Mouse (Mus musculus): ENCODE measurements around the gene 2200002D01Rik. TPM values are rescaled to one million over a fixed set of nuclear protein-coding genes. Genes with fewer than 3 reads are reported as not detected.

Gene 2200002D01Rik
- polyA plus RNA-seq (2017; shearing (Covaris generic)) = 1 to 10 TPM; 2.7 to 3.6 TPM

DNA sequence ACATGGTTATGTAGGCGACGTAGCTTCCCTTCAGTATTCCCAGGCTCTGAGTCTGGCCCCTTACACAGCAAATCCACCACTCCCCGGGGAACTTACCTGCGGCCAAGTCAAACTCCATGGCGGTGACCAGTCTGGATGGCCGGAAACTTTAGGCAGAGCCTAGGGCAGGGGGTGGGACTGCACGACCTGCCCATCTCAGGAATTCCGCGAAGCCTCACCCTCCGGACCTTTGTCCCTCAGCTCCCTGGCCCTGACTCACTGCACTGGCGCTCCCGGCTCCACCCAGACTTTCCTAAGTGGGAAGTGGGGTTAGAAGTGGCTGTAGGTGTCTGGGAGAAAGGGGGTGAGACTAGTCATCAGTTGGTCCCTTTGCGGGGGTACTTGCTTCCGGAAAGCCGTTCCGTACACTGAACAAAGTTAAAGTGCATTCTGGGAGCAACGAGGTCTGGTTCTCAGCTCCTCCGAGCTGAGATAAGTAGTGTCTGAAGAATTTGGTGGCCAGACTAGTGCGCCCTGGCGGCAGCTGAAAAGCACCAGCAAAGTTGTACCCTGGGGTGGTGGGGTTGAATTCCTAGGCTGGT lies at the start of gene 2200002D01Rik:
TSS of gene 2200002D01Rik (minus strand) at position 206 of the 581 bp plus-strand sequence.
- ATAC-seq = peak; percentile 28

DNA sequence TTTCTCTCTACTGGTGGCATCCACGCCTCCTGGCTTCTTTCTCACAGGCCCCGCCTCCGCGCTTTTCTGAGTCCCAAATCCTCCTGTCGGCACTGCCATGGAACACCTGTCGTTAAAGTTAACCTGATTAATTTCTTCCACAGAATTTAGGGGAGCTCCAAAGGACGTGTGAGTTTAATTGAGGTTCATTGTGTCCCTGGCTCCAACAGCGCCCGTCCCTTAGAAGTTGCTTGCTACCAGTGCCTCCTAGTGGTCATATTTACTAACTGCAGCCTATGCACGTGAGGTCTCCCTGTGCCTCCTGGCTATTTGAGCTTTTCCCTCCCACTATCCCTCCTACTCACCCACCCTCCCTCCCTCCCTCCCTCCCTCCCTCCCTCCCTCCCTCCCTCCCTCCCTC lies 48.7 kb upstream of the 2200002D01Rik start:
- ATAC-seq = no peak

DNA sequence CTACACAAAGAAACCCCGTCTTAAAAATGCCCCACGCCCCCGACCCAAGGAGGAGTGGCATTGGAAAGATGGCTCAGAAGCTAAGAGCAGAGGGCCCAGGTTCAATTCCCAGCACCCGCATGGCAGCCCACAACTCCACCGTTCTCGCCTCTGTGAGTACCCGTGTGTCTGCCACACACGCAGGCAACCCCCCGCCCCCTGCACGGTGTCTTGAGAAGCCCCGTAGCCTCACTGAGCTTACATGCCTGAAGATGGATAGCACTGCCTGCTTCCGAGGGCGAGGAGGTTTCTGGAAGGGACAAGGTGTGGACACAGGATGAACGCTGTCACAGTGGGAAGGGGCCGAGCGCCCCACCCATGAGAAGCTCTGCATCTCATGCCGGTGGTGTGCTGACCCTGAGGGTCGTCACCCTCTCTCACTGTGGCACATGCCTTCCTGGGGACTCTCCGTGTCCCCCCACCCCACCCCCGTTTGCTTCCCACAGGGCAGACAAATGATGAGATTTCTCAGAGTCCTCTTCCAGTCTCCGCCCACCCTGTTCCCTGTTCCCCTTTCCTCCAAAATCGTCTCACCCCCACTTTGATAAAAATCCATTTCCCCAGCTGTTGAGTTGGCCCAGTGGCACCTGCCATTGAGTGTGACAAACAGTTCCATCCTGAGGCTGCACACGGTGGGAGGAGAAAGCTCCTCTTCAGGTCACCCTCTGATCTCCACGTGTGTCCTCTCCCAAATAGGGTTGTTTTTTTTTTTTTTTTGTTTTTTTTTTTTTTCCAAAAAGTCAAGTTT lies 47.8 kb upstream of the 2200002D01Rik start:
- ATAC-seq = no peak

DNA sequence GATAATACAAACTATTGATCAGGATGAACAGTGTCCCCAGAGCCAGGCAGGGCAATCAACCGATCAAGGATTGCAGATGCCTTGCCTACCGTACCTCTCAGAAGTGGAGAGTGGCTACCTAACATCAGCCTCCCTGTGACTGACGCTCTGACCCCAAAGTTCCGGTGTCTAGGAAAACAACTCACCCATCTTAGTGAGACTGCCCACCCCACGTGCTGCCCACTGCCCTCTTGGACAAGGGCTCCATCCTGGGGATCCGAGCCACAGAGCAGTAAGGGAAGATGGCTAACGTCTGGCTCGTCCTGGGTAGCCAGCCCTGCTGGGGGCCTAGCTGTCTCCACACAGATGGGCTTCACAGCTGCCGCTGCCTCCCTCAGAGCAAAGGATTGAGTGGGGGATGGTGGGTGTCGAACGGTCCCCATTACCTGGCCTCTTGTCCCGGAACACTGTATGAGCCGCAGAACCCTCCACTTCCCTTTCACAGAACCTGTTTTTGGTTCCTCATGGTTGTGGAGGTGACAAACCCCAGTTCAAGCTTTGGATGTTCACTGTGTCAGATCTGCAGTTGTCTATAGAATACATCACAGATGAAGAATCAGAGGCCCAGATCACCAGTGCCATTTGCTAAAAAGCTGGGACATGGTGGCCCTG lies 46.0 kb upstream of the 2200002D01Rik start:
- ATAC-seq = no peak

DNA sequence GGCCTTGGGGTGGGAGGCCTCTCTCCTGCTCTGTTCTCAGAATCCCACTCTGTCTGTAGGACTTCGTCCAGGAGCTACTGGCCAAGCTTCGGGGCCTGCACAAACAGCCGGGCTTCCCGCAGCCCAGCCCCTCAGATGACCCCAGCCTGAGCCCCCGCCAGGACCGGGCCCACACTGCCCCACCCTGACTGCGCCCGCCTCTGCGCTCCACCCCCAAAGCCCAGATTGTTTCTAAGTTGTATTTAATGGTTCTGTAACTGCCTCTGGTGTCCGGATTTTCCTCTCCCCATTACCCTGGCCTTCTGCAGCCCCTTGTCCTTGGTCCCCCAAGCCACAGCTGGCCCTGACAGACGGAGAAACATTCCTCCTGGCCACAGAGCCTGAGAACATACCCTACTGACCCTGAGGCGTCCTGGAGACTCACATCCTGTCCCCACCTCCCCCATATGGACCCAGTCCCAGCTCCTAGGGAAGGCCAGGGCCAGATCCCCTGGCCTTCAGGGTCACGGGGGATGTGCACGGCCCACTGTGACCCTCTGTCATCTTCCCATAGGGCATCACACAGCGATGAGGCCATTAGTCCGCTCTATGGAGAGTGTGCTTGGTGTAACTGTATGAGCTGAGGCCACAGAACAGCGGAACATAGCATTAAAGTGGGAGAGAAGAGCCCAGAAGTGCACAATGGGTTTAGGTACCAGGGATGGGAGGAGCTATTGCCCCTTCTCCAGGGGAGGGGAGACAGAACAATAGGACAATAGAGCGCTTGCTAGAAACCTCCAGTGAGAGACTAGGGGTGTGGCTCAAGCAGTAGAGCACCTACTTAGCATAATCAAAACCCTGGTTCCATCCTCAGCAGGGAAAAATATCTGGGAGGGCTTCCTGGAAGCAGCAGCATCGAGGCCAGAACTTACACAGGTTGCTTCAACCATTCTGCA lies 45.1 kb upstream of the 2200002D01Rik start:
- no peak for ATAC-seq

DNA sequence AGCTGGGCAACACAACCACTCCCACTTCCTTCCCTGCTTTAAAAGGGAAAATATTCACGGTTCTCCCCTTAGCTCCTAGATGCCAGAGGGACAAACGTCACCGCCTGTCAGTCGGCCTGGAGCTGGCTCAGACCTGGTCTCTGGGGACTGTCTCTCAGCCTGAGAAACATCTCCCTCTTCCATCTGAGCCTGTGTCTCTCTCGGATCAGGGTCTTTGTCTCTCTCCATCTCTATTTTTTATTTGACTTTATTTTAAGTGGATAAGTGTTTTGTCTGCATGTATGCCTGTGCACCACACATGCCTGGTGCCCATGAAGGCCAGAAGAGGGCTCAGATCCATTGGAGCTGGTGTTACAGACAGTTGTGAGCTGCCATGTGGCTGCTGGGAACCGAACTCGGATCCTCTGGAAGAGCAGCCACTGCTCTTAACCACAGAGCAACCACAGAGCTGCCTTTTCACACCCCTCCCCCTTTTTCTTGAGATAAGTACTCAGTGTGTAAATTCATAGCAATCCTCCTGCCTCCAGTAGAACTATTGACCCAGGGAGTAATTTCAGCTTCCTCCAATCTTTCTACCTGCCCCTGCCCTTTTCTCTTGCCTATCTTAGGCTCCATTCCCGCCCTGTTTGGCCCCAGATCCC lies 44.3 kb upstream of the 2200002D01Rik start:
- ATAC-seq = no peak

DNA sequence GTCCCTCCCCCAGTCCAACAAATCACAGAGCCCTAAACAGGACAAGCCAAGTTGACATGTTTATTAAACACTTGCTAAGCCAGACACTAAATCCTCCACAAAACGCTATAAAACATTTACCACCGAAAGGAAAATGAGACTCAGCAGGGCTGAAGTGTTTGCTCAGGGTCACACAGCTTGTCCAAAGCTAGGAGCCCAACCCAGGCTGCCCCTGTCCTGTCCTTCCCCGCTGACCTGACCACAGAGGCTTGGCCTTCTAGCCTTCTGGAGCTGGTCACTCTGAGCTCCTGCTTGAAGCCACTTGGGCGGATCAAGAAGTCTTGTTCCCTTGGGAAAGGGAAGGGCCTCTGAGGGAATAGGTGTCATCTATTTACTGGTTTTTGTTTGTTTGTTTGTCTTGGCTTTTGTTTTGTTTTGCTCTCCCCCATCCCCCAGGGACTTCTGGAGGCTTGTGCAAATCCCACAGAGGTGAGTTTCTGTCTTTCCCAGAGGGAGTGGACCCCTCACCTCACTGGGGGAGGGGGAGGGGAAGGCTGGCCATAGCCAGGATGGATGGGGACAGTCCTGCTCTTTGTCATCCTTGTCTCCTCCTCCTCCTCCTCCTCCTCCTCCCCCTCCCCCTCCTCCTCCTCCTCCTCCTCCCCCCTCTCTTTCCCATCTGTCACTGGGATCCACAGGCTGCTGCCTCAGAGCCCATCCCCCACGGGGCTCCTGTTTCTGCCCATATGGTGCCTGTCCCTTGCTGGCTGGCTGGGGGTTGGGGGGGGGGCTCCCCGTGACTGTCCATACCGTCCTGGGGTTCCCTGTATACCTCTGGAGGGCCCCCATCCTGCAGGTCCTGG lies 43.6 kb upstream of the 2200002D01Rik start:
- ATAC-seq = no peak

DNA sequence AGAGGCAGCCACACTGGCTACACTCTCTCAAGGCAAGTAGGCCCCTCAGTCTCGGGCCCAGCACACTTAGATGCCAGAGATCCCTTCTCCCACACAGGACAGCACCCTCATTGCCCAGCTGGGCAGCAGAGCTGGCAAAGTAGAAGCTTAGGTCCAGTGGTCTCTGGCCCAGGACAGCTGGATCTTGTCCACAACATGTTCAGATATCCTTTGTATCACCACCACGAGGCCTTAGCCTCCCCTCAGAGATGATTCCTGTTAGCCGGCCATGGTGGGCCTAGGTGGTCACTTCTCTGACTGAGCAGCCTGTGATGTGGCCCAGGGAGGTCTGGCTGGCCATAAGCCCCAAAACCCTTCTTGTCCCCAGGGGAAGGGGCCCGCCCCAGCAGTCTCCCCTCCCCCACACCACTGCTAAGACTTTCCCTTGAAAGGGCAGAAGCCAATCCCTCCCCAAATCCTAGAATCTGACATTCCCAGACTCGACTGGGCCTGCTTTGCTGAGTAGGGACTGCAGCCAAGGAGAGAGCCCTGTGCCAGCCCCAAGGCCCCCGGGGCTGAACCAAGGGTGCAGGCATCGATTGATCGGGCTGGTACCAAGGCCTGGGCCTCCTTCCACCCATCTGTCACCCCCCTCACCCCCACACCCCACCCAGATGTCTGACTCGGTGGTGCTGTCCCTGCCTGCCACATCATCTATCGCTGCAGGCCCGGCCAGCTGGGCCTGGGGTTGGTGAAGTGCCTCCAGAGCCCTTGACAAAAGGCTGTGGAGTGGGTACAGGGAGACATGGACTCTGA lies 42.6 kb upstream of the 2200002D01Rik start:
- no peak for ATAC-seq

DNA sequence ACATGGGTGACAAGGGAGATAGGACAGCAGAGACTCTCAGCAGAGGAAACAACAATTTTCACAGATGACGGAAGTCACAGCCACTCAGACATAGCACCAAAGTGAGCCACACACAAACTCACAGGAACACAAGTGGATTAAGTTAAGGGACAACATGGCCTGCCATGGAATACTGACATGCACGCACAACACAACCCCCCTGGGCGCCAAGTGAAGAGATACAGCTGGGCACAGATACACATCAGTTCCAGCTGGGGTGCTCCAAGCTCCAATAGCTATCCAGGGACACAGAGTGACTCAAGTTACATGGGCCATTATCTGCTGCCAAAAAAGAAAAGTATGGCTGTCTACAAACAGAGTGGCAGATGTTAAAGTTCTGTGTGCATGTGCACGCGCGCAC lies 41.6 kb upstream of the 2200002D01Rik start:
- no peak for ATAC-seq

DNA sequence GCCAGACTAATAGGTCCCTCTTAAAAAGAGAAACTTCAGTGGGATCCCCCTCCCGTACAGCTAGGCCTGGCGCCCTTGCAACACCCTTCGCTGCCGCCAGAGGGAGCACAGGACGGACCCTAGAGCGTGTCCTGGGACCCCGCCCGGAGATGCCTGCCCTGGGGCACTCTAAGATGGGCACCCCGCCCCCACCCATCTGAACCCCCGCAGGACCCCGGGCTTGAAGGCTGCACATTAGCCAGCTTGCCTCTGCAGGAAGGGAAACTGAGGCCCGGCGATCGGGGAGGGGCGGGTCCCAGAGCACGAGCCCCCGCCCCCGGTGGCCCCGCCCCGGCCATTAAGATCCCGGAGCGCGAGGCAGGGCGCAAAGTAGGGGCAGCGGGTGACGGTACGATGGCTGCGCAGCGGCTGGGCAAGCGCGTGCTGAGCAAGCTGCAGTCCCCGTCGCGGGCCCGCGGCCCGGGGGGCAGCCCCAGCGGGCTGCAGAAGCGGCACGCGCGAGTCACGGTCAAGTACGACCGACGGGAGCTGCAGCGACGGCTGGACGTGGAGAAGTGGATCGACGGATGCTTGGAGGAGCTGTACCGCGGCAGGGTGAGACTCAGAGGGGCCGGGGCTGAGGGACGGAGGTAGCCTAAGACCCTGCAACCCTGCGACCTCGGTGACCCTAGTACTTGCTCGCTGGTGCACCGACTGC lies 40.8 kb upstream of the 2200002D01Rik start, which contains the start of gene Ppp1r14a:
TSS of gene Ppp1r14a (plus strand) at position 367 of the 697 bp plus-strand sequence.
- no peak for ATAC-seq

DNA sequence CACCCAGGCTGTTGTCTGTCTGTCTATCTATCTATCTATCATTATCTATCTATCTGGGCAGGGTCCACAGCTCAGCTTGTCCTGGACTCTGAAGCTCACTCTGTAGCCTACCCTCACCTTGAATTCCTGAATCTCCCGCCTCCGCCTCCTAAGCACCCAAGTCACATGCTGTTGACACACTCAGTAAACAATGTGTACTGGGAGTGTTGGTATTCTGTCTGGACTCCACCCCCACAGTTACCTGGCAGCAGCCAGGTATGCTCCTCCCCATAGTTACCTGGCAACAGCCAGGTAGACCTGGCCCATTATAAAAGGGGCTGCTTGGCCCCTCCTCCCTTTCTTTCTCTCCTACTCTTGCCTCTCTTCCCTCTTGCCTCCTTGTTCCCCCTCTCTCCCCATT lies 39.8 kb upstream of the 2200002D01Rik start:
- ATAC-seq = no peak

DNA sequence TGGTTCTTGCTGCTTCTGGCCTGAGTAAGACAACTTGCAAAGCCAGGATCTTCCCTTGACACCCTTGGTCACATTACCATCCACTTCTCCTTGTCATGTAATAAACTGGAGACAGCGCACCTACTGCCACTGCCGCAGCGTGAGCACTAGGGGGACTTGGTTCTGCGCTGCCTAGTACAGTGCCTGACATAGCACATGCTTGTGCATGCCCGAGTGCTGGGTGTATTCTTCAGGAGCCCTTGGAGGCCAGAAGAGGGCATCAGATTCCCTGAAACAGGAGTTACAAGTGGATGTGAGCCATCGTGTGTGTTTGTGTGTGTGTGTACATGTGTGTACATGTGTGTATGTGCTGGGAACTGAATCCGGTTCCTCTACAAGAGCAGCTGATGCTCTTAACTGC lies 39.2 kb upstream of the 2200002D01Rik start:
- no peak for ATAC-seq

DNA sequence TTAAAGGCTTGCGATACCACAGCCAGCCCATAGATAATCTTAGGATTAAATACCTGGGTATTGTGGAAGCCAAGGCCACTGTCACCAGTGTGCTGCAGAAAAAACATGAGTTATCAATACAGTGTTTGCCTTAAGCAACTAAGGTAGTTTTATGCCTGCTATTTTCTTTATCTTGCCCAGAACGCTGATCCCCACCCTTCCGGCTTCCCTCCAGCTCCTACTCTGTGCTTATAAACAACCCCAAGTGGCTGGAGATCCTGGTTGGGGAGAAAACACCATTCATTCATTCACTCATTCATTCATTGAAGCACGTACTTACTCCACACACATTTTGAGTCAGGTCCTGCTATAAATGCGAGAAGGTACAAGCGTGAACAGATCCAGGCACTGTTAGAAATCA lies 36.3 kb upstream of the 2200002D01Rik start:
- ATAC-seq = no peak

DNA sequence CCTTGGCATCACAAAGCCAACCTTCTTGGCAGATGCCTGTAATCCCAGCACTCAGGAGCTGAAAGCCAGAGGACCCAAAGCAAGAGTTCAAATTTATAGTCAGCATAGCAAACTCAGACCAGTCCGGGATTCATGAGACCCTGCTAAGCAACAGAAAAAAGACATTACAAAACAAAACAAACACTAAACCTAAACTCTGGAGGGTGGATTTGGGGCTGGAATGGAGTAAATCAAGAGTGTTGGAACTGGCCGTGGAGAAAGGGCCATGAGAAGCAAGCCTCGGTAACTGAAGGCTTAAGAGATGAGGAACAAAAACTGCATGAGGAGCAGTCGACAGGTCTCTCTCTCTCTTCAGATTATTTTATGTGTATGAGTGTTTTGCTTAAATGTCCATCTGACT lies 35.6 kb upstream of the 2200002D01Rik start:
- ATAC-seq = no peak

DNA sequence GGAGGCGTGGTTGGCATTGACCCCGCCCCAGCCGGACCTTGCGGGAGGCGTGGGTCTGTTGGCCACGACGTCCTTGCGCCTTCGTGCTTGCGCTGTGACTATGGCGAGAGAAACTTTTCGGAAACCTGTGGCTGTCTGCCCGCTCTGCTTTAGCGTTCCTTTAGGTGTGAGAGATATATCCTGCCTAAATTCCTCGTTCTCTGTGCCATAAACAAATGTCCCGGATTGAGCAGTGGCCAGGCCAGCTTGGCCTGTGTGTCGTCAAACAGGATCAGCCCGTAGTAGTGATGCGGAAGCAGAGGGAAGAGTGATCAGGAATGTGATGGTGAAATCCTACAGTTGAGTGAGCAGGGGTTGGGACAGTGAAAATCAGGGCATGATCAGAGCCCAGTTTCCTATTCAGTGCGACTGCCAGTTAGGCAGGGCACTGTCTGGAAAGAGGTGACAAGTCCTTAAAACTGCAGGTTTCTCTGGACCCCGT lies 33.8 kb upstream of the 2200002D01Rik start:
- ATAC-seq = no peak

DNA sequence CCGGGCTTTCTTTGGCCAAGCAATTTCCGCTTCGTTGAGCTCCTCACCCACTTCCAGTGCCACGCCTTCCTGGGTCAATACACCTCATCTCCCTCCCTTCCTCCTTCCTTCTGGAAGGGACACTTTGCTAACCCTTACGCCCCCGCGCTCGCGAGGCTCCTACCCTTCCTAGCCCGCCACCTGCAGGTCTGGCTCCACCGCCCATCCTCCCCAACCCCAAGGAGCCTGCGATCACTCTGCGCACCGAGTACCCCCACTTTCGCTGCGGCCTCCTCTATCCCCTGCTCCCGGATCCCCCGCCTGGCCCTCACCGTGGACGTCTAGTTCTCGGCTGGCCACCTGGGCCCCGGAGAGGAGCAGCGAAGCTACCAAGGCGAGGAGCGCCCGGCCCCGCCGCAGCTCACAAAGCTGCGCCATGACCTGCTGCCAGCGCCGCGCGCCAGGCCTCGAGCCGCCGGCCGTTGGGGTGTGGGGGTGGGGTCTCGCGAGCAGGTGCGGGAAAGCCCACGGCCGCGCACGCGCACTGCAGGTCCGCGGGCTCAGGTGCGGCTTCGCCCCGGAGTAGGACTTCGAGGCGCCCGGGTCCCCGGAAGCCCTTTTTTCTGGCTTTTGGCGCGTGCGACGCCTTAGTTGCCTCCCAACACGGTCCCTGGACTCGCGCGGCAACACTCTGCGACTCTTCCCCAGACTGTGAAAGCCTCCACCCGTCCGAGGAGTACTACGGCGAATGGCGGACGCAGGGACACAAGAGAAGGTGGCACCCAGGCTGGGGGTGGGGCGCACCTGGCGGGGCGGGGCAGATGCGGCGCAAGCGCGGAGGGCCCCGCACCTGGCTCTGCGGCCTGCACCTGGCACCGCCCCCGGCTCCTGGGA lies 33.2 kb upstream of the 2200002D01Rik start, which contains the start of gene Spint2:
TSS of gene Spint2 (minus strand) at position 712 of the 873 bp plus-strand sequence.
- ATAC-seq = peak; percentile 43

DNA sequence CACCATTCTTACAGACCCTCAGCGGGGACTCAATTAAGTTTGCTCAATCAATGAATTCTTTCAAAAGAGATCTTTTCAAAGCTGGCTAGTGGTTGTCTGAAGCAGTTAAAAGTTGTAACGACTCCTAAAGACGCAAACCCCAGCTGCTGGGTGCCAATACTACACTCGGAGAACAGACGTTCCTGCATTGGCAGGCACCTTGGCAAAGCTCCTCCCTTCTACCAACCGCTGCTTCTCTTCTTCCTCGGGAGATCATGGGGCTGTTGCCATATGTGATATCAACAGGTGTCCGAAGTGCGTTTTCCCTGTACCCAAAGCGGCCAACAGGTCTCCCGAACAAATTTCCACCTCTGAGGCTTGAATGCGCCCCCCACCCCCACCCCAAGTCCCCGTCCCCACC lies 32.5 kb upstream of the 2200002D01Rik start:
- ATAC-seq = no peak

DNA sequence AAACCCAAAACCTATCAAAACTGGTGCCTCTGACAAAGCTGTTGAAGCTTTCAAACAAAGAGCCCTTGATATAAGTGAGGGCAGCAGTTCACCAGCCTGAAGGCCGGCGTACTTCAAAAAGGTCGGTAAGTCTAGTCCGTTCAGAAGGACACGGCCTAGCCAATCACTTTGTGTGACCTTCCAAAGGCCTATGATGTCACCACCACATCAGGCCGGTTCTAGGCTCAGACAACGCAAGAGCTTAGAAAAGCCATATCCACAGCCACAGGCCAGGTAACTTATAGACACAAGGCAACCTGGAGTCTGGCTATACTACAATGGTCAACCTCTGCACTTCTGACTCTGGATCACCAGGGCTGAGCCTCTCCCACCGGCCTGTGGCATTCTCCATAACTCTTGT lies 31.7 kb upstream of the 2200002D01Rik start:
- no peak for ATAC-seq
